Mouse (Mus musculus) hindbrain, embryonic 16.5 days (tissue): ENCODE measurements around the gene Lhx2. TPM values are rescaled to one million over a fixed set of nuclear protein-coding genes. Genes with fewer than 3 reads are reported as not detected.

ENCODE experiments used
- ATAC-seq: fragments of 200-750 bp; cut with Nextera tagmentation; 2 replicates; pipeline ENCODE4 v1.8.0; 2017; ENCODE audit warnings: moderate TSS enrichment, moderate library complexity
- H3K27ac ChIP-seq: fragments of 300-500 bp; sonication (generic); 2 replicates; pipeline ENCODE4 v1.5.1; 2014; ENCODE audit warnings: low read depth, mild to moderate bottlenecking, control low read depth, low read length, moderate library complexity
- H3K27me3 ChIP-seq: fragments of 300-500 bp; sonication (generic); replicated peaks from 2 replicates; pipeline ENCODE4 v1.6.1; 2014; ENCODE audit warnings: low read length; ENCODE audit not compliant: control insufficient read depth, insufficient read depth
- H3K36me3 ChIP-seq: fragments of 300-500 bp; sonication (generic); 2 replicates; pipeline ENCODE4 v1.6.1; 2014; ENCODE audit warnings: mild to moderate bottlenecking, low read length, moderate library complexity, mixed read lengths; ENCODE audit not compliant: control insufficient read depth, insufficient read depth
- H3K4me1 ChIP-seq: fragments of 300-500 bp; sonication (generic); 2 replicates; pipeline ENCODE4 v1.6.1; 2014; ENCODE audit warnings: low read depth, low read length; ENCODE audit not compliant: control insufficient read depth, insufficient read depth
- H3K4me2 ChIP-seq: fragments of 300-500 bp; sonication (generic); 2 replicates; pipeline ENCODE4 v1.6.1; 2014; ENCODE audit warnings: mild to moderate bottlenecking, low read length, control low read depth, moderate library complexity
- H3K4me3 ChIP-seq: fragments of 300-500 bp; sonication (generic); 2 replicates; pipeline ENCODE4 v1.5.1; 2014; ENCODE audit warnings: mild to moderate bottlenecking, low read length, control low read depth, moderate library complexity
- H3K9ac ChIP-seq: fragments of 300-500 bp; sonication (generic); 2 replicates; pipeline ENCODE4 v1.6.1; 2014; ENCODE audit warnings: low read depth, mild to moderate bottlenecking, control low read depth, low read length, moderate library complexity
- H3K9me3 ChIP-seq: fragments of 300-500 bp; sonication (generic); 2 replicates; pipeline ENCODE4 v1.6.1; 2014; ENCODE audit warnings: mild to moderate bottlenecking, low read length, moderate library complexity; ENCODE audit not compliant: control insufficient read depth
- WGBS: fragments of 180-500 bp; shearing (Covaris S2); extraction: QIAGEN DNeasy Blood & Tissue Kit; methylation state at CpG from one replicate; pipeline ENCODE4 v1.1.7; 2014; 5-methylcytosine and 5-hydroxymethylcytosine counted together
- polyA plus RNA-seq: library from polyadenylated mRNA; unstranded; fragments of >200 nt; fragmentation: Nextera tagmentation; extraction: Ambion mirVana; gene quantifications from 2 replicates; pipeline ENCODE4 v1.2.1, GENCODE M21; 2015

Gene Lhx2
- polyA plus RNA-seq, 1 experiment from 2014 or later, result 6.8 TPM

GRCm38 (mm10) chr2:38323380-38323779 lies 15.7 kb upstream of the Lhx2 start:
- no peak for ATAC-seq
- H3K4me3 ChIP-seq, result no peak overlapping the region
- no peak overlapping the region for H3K4me2 ChIP-seq
- no peaks in the 10 kb centered on the region; the same call in 1 of the 2 replicates for H3K27me3 ChIP-seq
- no peak overlapping the region for H3K9ac ChIP-seq
- H3K27ac ChIP-seq, result no peak overlapping the region
- H3K4me1 ChIP-seq, result no peaks in the 10 kb centered on the region
- 69% methylated on average over 8 of the region's 8 CpGs for WGBS
- no peaks in the 10 kb centered on the region for H3K36me3 ChIP-seq
- no peaks in the 10 kb centered on the region for H3K9me3 ChIP-seq

- H3K9ac ChIP-seq, result no peak overlapping the region
- no peaks in the 10 kb centered on the region; the same call in 1 of the 2 replicates for H3K27me3 ChIP-seq
- 68% methylated on average over 1 of the region's 1 CpGs for WGBS
- no peaks in the 10 kb centered on the region for H3K36me3 ChIP-seq
- no peaks in the 10 kb centered on the region for H3K9me3 ChIP-seq
- no peak overlapping the region for H3K27ac ChIP-seq
- no peak overlapping the region for H3K4me2 ChIP-seq
- no peak overlapping the region for H3K4me3 ChIP-seq
- H3K4me1 ChIP-seq, result no peaks in the 10 kb centered on the region
- ATAC-seq, result no peak
Measured at GRCm38 (mm10) chr2:38326671-38327070, 12.4 kb upstream of the Lhx2 start.

DNA sequence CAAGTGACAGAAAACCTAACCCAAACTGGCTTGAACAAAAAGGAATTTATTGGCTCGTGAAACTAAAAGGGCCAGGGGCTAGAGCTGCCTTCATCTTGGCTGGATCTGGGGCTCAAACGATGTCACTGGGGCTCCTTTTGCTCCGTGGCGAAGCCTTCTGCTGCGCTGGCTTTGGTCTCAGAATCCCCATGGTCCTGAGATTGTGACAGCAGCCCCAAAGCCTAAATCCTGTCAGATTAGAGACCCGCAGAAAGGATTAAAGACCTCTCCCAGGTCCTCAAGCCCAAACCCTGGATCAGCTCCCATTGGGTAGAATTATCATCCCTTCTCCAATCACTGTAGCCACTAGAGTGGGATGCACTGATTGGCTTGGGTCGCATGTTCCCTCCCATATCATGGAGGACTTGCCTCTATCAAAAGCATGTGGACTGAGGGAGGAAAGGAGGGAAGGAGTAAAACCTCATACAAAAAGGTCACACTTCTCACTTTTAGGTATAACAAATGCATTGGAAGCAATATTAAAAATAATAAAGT lies 5.4 kb upstream of the Lhx2 start:
- Histone ChIP-seq H3K4me3 (no peak overlapping the region), H3K27ac (no peak overlapping the region), H3K9ac (no peak overlapping the region), H3K4me1 (peaks cover 4% of the 10 kb centered on the region; the same call in 1 of the 2 replicates), H3K36me3 (no peaks in the 10 kb centered on the region), H3K4me2 (no peak overlapping the region), H3K27me3 (peaks cover 39% of the 10 kb centered on the region), H3K9me3 (no peaks in the 10 kb centered on the region)
- WGBS, result 44% methylated on average over 7 of the region's 7 CpGs
- ATAC-seq, result no peak

DNA sequence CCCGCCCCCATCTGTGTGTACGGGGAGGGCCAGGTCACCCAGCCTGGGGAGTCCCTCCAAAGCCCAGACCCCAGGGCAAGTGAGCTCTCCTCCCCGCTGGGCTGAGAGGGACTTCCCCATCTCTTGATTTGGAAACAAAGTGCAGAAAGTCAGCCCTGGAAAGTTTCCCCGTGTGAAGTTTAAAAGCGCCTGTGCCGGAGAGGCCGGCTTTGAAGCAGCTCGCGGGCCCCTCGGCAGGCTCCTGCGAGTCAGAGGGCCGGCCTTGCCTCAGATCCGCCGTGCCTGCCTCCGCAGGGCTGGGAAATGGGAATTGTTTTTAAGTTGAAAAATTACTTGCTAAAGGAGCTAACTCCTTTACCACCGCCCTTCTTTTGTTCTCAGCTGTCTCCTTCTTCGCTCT lies 2.5 kb upstream of the Lhx2 start:
- H3K4me2 ChIP-seq, result peak overlapping the region; percentile 18
- no peaks in the 10 kb centered on the region for H3K9me3 ChIP-seq
- no peak overlapping the region for H3K4me3 ChIP-seq
- H3K4me1 ChIP-seq, result peaks cover 12% of the 10 kb centered on the region; the same call in 1 of the 2 replicates
- no peak for ATAC-seq
- no peaks in the 10 kb centered on the region for H3K36me3 ChIP-seq
- no peak overlapping the region for H3K9ac ChIP-seq
- H3K27me3 ChIP-seq, result peaks cover 51% of the 10 kb centered on the region
- H3K27ac ChIP-seq, result no peak overlapping the region
- 2% methylated on average over 17 of the region's 17 CpGs for WGBS

DNA sequence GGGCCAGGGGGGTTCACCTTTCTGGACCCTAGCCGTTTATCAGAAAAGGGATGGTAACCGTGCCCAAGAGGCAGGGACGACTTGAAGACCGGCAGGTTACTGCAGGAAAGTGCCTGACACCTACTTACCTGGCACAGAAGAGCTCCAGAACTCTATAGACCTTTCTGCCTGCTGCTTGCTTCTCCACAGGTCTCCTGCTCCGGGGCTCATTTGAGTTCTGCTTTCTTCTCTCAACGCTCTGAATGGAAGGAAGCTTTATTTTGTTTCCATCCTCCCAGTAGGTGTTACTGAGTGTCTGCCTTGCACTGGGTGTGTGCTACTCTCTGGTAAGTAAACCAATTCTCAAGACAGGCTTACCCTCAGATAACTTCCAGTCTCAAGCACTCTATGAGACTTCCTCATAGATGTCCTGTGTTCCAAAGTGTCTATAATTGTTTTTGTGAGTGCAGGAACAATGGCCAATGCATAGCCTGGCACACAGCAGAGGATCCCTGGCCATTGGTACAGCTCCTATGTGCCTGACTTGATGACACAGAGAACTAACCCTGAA lies 1.9 kb upstream of the Lhx2 start:
- Histone ChIP-seq H3K9me3 (no peaks in the 10 kb centered on the region), H3K27ac (no peak overlapping the region), H3K4me3 (no peak overlapping the region), H3K4me1 (peaks cover 12% of the 10 kb centered on the region; the same call in 1 of the 2 replicates), H3K9ac (no peak overlapping the region), H3K36me3 (no peaks in the 10 kb centered on the region), H3K27me3 (peaks cover 54% of the 10 kb centered on the region), H3K4me2 (no peak overlapping the region)
- 3% methylated on average over 6 of the region's 6 CpGs for WGBS
- no peak for ATAC-seq

- WGBS, result 18% methylated on average over 5 of the region's 5 CpGs
- no peaks in the 10 kb centered on the region for H3K36me3 ChIP-seq
- no peaks in the 10 kb centered on the region for H3K9me3 ChIP-seq
- H3K4me2 ChIP-seq, result no peak overlapping the region
- H3K4me1 ChIP-seq, result peaks cover 12% of the 10 kb centered on the region; the same call in 1 of the 2 replicates
- H3K9ac ChIP-seq, result no peak overlapping the region
- H3K27ac ChIP-seq, result no peak overlapping the region
- H3K27me3 ChIP-seq, result peaks cover 57% of the 10 kb centered on the region
- H3K4me3 ChIP-seq, result no peak overlapping the region
- ATAC-seq, result no peak
Measured at GRCm38 (mm10) chr2:38337681-38338080, 1.4 kb upstream of the Lhx2 start.

DNA sequence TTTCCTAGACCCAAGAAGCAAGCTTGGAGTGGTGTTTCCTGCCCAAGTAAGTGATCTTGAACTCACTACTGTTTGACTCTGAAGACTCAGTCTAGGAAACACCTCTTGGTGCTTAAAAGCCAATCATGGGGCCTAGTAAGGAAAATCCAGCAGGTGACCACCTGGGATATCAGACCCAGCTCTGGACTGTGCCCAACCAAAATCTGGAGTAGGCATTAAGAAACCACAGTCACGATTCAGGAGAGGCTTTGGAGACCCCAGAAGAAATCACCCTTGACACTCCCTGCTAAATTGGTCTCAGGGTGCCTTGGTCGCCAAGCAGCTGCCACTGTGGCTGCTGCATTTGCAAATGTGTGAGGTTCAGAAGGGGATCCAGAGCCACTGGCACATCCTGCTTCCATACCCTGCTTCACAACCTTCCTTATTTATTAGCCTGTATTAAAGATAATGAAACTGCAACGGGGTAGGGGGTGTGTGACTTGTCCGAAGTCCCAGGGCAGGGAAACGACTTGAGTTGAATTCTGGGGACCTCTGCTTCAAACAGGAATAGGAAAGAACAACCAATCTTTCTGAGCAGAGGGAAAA lies 641 bp upstream of the Lhx2 start:
- ATAC-seq, result no peak
- H3K9me3 ChIP-seq, result no peaks in the 10 kb centered on the region
- H3K9ac ChIP-seq, result no peak overlapping the region
- peak overlapping the region; percentile 75 for H3K4me2 ChIP-seq
- peaks cover 61% of the 10 kb centered on the region for H3K27me3 ChIP-seq
- WGBS, result 3% methylated on average over 5 of the region's 5 CpGs
- peaks cover 12% of the 10 kb centered on the region; the same call in 1 of the 2 replicates for H3K4me1 ChIP-seq
- H3K4me3 ChIP-seq, result peak overlapping the region; percentile 47
- H3K36me3 ChIP-seq, result no peaks in the 10 kb centered on the region
- H3K27ac ChIP-seq, result no peak overlapping the region

GRCm38 (mm10) chr2:38339910-38340625 lies 987 bp downstream of the Lhx2 start:
- H3K36me3 ChIP-seq, result no peaks in the 10 kb centered on the region
- H3K4me1 ChIP-seq, result peaks cover 12% of the 10 kb centered on the region; the same call in 1 of the 2 replicates
- no peak overlapping the region; the same call in 1 of the 2 replicates for H3K27ac ChIP-seq
- H3K27me3 ChIP-seq, result peaks cover 66% of the 10 kb centered on the region
- no peak for ATAC-seq
- H3K9me3 ChIP-seq, result no peaks in the 10 kb centered on the region
- H3K4me3 ChIP-seq, result peak overlapping the region; percentile 47
- peak overlapping the region; percentile 75 for H3K4me2 ChIP-seq
- WGBS, result 2% methylated on average over 9 of the region's 9 CpGs
- H3K9ac ChIP-seq, result peak overlapping the region; percentile 65

- Histone ChIP-seq H3K4me3 (peak overlapping the region; percentile 6), H3K9ac (no peak overlapping the region), H3K4me2 (no peak overlapping the region), H3K36me3 (no peaks in the 10 kb centered on the region), H3K9me3 (no peaks in the 10 kb centered on the region), H3K4me1 (peaks cover 12% of the 10 kb centered on the region; the same call in 1 of the 2 replicates), H3K27me3 (peaks cover 66% of the 10 kb centered on the region), H3K27ac (no peak overlapping the region; the same call in 1 of the 2 replicates)
- no peak for ATAC-seq
- WGBS, result 1% methylated on average over 10 of the region's 10 CpGs
Measured at GRCm38 (mm10) chr2:38340626-38341200, 1.6 kb downstream of the Lhx2 start.
